Mouse (Mus musculus) lung, postnatal 10 days (tissue): ENCODE results near the gene Aamdc.

Experiments
- DNase-seq: peaks from one replicate; pipeline ENCODE4 v3.0.0; 2021

The Aamdc gene

GRCm38 (mm10) chr7:97579067-97579975 lies at the start of gene Aamdc, which contains the start of gene Rsf1:
TSS of gene Aamdc (minus strand) at chr7:97579497.
TSS of gene Rsf1 (plus strand) at chr7:97579889.
- peak; percentile 97 for DNase-seq

- DNase-seq, result no peak
Measured at GRCm38 (mm10) chr7:97623402-97623801, 44.1 kb upstream of the Aamdc start.

GRCm38 (mm10) chr7:97622676-97623075 lies 43.4 kb upstream of the Aamdc start:
- no peak for DNase-seq

DNA sequence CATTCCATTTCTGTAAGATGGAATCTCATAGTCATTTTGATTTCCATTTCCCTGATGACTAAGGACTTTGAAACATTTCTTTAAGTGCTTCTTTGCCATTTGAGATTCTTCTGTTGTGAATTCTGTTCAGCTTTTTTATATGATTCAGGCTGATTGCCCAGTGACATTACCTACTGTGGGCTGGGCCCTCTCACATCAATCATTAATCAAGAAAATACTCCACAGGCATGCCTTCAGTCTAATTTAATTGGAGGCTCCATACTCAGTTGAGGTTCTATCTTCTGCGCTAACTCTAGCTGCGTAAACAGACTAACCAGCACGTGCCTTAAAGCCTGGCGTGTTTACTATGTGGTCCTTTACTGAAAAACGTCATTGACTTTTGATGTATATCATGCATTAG lies 42.0 kb upstream of the Aamdc start:
- DNase-seq, result no peak

DNA sequence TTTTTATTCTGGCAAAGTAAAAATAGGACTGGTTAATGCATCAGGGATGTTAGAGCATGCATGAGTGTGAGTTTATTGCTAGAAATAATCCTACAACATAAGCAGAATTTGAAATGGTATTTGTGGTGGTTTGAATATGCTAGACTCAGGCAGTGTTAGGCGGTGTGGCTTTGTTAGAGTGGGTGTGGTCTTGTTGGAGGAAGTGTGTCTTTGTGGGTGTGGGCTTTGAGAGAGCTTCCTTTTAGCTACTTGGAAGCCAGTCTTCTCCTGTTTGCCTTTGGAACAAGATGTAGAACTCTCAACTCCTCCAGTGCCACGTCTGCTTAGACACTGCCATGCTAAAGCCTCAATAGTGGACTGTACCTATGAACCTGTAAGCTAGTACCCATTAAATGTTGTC lies 19.3 kb upstream of the Aamdc start:
- no peak for DNase-seq

GRCm38 (mm10) chr7:97593535-97593934 lies 14.2 kb upstream of the Aamdc start:
- DNase-seq, result no peak

DNA sequence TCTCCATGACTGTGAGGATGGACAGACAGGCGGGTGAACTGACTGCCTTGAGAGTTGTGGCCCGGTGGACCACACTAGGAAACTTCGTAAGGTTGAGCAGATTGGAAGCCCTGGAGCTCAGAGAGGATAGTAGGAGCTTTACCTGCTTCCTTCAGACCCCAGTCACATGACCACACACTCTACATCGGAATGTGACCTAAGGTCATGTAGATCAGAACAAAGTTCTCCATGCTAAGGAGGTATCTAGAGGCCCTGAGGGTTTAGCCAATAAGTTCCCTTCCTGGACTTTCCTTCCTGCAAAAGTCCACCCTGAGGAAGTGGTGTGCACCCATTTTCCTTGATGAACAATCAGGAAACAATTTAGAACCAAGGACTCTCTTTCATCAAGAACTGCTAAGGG lies 13.1 kb upstream of the Aamdc start:
- DNase-seq, result no peak

DNA sequence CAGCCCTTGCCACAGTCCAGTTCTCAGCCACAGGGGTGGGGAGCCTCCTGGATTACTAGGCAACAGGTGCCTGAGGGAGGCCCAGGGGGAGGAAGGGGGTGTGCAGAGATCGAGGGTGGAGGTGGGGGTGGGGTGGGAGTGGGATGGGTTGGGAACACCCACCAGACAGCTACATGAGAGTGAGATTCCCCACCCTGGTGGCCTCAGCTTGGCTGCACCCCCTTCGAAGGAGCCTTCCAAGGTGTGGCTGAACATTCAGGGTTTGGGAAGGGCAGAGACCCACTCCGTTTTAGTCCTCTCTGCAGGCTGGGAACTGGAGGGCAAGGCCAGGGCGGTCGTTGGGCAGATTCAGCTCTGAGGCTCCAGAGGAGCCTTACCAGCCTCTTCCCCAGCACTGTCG lies 12.0 kb upstream of the Aamdc start:
- no peak for DNase-seq

- DNase-seq, result no peak
Measured at GRCm38 (mm10) chr7:97590488-97590887, 11.2 kb upstream of the Aamdc start.

DNA sequence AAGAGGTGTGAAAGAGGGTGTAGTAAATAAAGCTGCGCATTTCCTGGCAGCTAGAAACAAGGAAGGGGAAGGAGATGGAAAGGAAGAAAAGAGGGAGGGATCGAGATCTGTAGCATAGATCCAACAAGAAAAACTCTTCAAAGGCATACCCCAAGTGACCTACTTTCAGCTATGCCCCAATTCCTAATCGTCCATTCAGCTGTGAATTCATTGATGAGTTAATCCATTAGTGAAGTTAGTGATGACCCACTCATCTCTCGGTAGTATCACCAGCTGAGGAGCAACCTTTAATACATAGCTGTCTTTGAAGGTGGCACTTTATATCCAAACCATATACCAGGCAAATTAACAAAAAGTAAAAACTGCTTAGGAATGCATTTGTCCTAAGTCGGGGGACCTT lies 9.2 kb upstream of the Aamdc start:
- DNase-seq, result no peak

DNA sequence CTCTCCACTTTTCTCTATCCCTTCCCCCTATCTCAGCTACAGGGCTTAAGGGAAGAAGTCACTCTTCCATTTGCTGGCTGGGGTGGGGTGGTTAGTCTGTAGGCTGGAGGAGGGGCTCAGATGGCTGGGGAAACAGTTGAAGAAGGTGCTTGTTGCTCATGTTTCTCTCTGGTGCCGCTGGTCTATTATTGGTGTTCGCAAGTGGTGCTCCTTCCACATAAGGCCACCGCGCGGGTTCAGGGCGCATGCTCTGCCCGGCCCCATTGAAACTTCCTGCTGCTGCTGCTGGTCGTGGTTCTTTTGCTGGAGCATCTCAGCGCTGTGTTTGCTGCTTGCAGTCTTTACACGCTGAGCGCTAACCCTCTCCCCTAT lies 1.5 kb upstream of the Aamdc start:
- DNase-seq, result peak; percentile 90

- DNase-seq, result peak; percentile 56
Measured at GRCm38 (mm10) chr7:97579976-97580842, 912 bp upstream of the Aamdc start.

GRCm38 (mm10) chr7:97578361-97579066 lies 783 bp downstream of the Aamdc start:
- peak; percentile 67 for DNase-seq

- DNase-seq, result peak; percentile 12
Measured at GRCm38 (mm10) chr7:97570389-97570788, 8.9 kb downstream of the Aamdc start.

DNA sequence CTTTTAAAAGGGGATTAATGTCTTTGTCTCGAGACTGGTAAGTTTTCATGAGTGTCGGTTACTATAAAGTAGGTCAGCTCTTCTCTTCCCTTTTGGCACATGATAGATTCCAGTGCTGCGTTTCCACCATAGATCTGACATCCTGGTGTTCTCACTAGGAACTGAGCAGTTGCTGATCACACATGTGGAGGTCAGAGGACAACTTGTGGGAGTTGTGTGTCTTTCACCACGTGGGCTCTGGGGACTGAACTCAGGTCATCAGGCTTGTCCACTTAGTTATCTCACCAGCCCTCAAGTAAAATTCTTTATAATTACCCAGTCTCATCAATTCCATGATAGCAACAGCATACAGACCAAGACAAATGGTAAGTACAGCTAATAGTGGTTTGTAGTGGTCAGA lies 9.9 kb downstream of the Aamdc start:
- DNase-seq, result no peak

DNA sequence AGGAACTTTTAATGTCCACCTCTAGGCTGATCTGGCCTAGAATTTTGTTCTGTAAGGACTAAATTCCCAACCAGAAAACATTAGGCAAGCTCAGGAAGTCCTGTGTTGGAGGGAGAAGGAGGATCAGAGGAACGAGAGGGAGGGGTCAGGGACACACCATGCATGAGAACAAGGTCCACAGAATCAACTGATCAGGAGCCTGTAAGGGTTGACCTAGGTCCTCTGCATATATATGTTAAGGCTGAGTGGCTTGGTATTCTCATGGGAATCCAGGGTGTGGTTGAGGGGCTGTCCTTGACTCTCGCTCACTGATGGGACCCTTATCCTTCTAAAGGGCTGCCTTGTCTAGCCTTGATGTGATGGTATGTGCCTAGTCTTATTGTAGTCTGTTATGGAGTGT lies 15.7 kb downstream of the Aamdc start:
- no peak for DNase-seq

- DNase-seq, result no peak
Measured at GRCm38 (mm10) chr7:97550673-97551072, 28.6 kb downstream of the Aamdc start.

- no peak for DNase-seq
Measured at GRCm38 (mm10) chr7:97549301-97549700, 30.0 kb downstream of the Aamdc start.

GRCm38 (mm10) chr7:97546462-97546861 lies 32.8 kb downstream of the Aamdc start:
- DNase-seq, result no peak

- no peak for DNase-seq
Measured at GRCm38 (mm10) chr7:97536571-97536970, 42.7 kb downstream of the Aamdc start.

DNA sequence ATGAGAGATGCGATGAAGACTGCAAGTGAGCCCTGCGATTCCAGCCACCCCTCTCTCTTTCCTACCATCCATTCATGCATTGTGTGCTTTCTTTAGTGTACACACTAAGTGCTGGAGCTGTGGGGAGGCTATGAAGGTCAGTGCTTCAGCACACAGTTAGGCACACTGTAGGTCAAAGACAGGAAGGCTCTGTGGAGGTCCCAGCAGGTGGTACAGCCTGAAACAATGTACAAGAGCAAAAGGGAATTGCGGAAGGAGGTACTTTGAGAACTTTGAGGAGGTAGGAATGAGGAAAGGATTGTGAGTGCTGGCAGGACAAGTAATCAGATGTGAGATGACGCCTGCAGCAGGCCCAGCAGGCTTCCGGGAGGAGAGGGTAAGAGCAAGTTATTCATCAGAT lies 43.8 kb downstream of the Aamdc start:
- DNase-seq, result no peak

DNA sequence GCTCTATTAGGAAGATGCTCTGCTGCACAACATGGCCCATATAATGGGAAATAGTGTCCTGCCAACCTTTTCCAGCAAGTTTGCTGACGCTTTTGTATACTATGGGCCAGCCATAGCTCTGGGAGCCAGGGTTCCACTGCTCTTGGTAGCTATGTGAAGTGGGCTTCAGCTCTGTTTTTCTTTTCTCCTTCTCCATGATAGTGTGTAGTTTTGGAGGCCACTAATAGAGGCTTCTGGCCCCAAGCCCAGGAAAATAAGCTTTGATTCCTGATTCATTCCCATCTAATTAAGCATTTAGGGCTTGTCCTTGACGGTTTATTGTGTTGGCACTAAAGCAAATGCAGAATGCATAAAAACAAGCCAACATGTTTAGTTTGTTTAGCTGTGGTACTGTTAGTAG lies 59.4 kb downstream of the Aamdc start:
- DNase-seq, result no peak

DNA sequence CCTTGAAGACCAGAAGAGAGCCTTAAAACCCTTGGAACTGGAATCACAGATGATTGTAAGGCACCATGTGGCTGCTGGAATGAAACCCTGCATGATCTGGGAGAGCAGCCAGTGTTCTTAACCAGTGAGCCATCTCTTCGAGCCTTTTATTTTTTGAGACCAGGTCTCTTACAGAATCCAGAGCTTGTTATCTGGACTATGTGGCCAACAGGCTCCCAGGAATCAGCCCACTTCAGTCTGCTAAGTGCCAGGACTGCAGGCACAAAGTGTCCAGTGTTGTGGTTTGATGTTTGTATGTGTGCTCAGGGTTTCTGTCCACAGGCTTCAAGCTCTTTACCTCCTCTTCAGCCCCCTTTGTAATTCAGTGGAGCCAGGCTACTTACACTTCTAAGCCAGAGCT lies 64.5 kb downstream of the Aamdc start:
- DNase-seq, result peak; percentile 21
